Mouse (Mus musculus) lung, embryonic 14.5 days (tissue): ENCODE measurements around the gene Ephb1. TPM values are rescaled to one million over a fixed set of nuclear protein-coding genes. Genes with fewer than 3 reads are reported as not detected.

ENCODE experiments used
- ATAC-seq: fragments of 200-750 bp; cut with Nextera tagmentation; 2 replicates; pipeline ENCODE4 v1.8.0; 2017; ENCODE audit warnings: mild to moderate bottlenecking, moderate TSS enrichment, moderate library complexity; ENCODE audit not compliant: insufficient read depth
- DNase-seq: peaks from one replicate; pipeline ENCODE4 v3.0.0-alpha.2; 2015
- H3K27ac ChIP-seq: fragments of 300-500 bp; sonication (generic); 2 replicates; pipeline ENCODE4 v1.5.1; 2014; ENCODE audit warnings: low read depth, mild to moderate bottlenecking, moderate library complexity
- H3K27me3 ChIP-seq: fragments of 300-500 bp; sonication (generic); 2 replicates; pipeline ENCODE4 v1.6.1; 2014; ENCODE audit warnings: low read length, control low read depth; ENCODE audit not compliant: insufficient read depth
- H3K36me3 ChIP-seq: fragments of 300-500 bp; sonication (generic); 2 replicates; pipeline ENCODE4 v1.6.1; 2014; ENCODE audit warnings: control low read depth; ENCODE audit not compliant: insufficient read depth
- H3K4me1 ChIP-seq: fragments of 300-500 bp; sonication (generic); 2 replicates; pipeline ENCODE4 v1.6.1; 2014; ENCODE audit warnings: antibody characterized with exemption, control low read depth; ENCODE audit not compliant: insufficient read depth
- H3K4me2 ChIP-seq: fragments of 300-500 bp; sonication (generic); 2 replicates; pipeline ENCODE4 v1.6.1; 2014; ENCODE audit warnings: mild to moderate bottlenecking
- H3K4me3 ChIP-seq: fragments of 300-500 bp; sonication (generic); 2 replicates; pipeline ENCODE4 v1.5.1; 2014; ENCODE audit warnings: low read depth, low read length
- H3K9ac ChIP-seq: fragments of 300-500 bp; sonication (generic); 2 replicates; pipeline ENCODE4 v1.6.1; 2014
- H3K9me3 ChIP-seq: fragments of 300-500 bp; sonication (generic); 2 replicates; pipeline ENCODE4 v1.6.1; 2016; ENCODE audit warnings: low read depth, low read length, control low read depth
- CTCF ChIP-seq: IDR thresholded peaks from 2 replicates; pipeline ENCODE4 v1.5.1; 2016; ENCODE audit warnings: antibody characterized with exemption, low read depth
- WGBS: fragments of 180-500 bp; shearing (Covaris S2); extraction: QIAGEN DNeasy Blood & Tissue Kit; methylation state at CpG from one replicate; pipeline ENCODE4 v1.1.7; 2014; 5-methylcytosine and 5-hydroxymethylcytosine counted together
- polyA plus RNA-seq: library from polyadenylated mRNA; unstranded; fragments of >200 nt; fragmentation: Nextera tagmentation; extraction: Ambion mirVana; gene quantifications from 2 replicates; pipeline ENCODE4 v1.2.1, GENCODE M21; 2014

Gene Ephb1
- polyA plus RNA-seq, 1 experiment from 2014 or later: 1.6 TPM

DNA sequence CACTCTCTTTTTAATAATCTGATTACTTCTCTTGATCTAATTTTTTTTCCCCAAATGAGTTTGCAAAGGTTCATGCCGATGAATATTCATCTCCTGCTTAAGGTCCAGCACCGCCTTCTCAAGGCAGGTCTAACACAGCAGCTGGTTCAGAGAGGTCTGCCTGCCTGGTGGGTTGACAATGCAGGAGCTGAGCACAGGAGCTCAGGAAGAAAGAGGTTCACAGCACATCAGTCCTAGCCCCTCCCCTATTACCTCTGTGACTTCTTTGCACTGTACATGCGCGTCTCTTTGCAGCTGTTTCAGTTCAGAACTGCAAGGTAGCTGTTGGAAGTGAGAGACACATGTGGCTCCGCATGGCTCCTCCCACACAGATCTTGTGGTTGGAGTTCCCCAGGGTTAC, 281.1 kb downstream of the Ephb1 start:
- DNase-seq: no peak
- Histone ChIP-seq H3K4me1 (no peaks in the 10 kb centered on the region), H3K27ac (no peak overlapping the region), H3K9ac (no peak overlapping the region), H3K36me3 (no peaks in the 10 kb centered on the region), H3K9me3 (no peaks in the 10 kb centered on the region), H3K4me2 (no peak overlapping the region), H3K27me3 (no peaks in the 10 kb centered on the region), H3K4me3 (no peak overlapping the region)
- no peak for ATAC-seq
- WGBS: 80% methylated on average over 5 of the region's 5 CpGs
- no peak for TF ChIP-seq CTCF

DNA sequence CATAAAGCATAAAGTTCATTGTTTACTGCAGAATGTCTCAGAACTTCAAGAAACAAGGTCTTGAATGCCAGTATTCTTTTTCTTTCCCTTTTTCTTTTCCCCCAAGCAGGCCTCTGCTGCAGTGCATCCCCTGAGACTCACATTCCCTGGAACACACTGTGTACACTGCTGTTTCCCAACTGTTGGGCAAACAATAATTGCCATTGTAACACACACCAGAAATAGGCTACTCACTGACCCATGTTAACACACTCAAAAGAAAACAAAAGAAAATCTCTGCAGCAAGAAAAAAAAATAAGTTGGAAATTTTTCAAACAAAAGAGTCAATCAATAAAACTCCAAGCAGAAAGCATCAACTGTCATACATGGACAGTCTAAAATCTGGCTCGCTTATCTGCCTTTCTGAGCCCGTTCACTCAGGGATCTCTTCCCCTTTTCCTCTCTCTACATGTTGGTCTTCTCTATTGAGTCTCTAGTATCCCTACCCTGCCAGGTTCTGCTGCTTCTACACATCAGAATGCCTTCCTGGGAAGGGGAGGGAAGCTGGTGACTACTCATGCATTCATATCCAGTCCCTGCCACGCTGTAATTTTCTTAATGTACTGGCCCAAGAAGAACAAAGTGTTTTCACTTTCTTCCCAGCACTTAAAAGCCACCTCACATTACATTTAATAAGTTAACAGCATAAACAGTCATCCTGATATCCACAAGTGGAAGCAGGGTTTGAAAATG, 285.2 kb downstream of the Ephb1 start:
- no peaks in the 10 kb centered on the region for H3K27me3 ChIP-seq
- H3K4me3 ChIP-seq: no peak overlapping the region
- no peaks in the 10 kb centered on the region for H3K36me3 ChIP-seq
- no peak for TF ChIP-seq CTCF
- H3K27ac ChIP-seq: no peak overlapping the region
- DNase-seq (no peak), ATAC-seq (no peak)
- no peak overlapping the region for H3K4me2 ChIP-seq
- no peaks in the 10 kb centered on the region for H3K4me1 ChIP-seq
- no peaks in the 10 kb centered on the region for H3K9me3 ChIP-seq
- H3K9ac ChIP-seq: no peak overlapping the region
- WGBS: 76% methylated on average over 3 of the region's 3 CpGs

DNA sequence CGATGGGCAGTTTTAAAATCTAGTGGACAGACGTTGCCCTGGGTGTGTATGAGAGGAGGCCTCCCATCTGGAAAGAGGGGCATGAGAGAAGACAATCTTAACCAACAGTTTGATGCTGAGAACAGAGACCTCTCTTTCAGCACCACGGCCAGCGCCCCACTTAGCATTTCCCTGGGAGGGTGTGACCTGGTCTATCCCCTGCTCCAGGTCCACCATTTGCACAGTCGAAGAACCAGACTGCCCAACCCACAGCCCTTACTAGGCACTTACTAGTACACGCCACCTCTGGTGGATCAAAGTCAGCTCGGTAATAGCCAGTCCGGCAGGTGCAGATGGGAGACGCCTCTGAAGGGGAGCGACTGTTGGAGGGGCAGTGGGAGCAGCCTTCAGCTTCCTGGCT, 287.9 kb downstream of the Ephb1 start:
- no peaks in the 10 kb centered on the region for H3K36me3 ChIP-seq
- no peak overlapping the region for H3K27ac ChIP-seq
- no peak for TF ChIP-seq CTCF
- H3K4me2 ChIP-seq: no peak overlapping the region
- DNase-seq (peak; percentile 82), ATAC-seq (no peak)
- no peaks in the 10 kb centered on the region for H3K27me3 ChIP-seq
- no peak overlapping the region for H3K4me3 ChIP-seq
- H3K9me3 ChIP-seq: no peaks in the 10 kb centered on the region
- no peak overlapping the region for H3K9ac ChIP-seq
- no peaks in the 10 kb centered on the region for H3K4me1 ChIP-seq
- 61% methylated on average over 10 of the region's 10 CpGs for WGBS

DNA sequence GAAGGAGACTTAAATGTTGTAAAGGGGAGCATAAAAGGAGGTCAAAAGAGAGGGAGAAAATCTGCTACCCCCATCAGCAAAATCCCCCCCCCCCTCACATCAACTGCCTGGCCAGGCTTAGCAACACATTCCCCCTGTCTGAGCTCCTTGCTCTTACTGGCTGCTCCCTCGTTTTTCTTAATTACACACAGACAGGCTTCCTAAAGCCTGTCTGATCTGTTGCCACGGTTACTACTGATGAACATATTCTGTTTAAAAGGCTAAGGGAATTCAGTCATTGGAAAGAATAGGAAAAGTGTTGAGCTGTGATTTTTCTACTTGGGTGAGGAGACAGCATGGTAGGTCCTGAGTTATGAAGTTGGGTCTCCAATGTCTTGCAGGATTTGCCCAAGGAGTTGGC, 308.6 kb downstream of the Ephb1 start:
- Histone ChIP-seq H3K4me1 (no peaks in the 10 kb centered on the region), H3K4me3 (no peak overlapping the region), H3K27ac (no peak overlapping the region), H3K9ac (no peak overlapping the region), H3K36me3 (no peaks in the 10 kb centered on the region), H3K27me3 (no peaks in the 10 kb centered on the region), H3K4me2 (no peak overlapping the region), H3K9me3 (no peaks in the 10 kb centered on the region)
- 25% methylated on average over 2 of the region's 2 CpGs for WGBS
- TF ChIP-seq CTCF: no peak
- no peak for DNase-seq
- ATAC-seq: no peak

DNA sequence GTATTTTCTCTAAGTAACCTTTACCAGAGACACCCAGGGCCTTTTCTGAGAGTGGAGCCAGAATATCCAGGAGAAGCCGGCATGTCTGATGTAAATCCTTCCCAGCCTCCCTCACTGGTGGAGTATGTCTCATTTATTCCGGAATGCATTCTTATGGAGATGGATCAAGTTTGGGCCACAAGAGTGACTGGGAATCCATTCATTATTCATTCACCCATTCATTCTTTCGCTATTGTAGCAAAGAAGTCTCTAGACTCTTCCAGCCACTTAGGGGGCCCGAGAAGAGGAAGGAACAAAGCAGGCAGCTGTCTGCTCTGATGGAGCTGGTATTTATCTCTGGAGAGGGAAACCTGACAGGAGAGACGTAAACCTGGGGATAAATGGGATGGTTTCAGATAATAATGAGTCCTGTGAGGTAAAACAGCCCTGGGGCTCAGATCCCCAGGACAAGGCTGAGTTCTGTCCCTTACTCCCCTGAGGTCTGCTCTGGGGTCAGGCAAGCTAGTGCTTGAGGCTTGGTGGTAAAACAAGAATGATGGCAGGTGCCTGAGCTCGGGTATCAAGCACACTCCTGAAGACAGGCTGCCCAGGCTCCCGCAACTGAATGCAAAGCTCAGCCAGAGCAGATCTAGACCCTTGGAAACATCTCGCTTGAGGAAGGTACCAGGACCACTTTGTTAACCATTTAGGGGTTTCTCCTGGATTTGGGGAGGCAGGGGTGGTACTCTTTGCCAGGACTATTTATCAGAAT, 309.2 kb downstream of the Ephb1 start:
- Histone ChIP-seq H3K27me3 (no peaks in the 10 kb centered on the region), H3K4me1 (no peaks in the 10 kb centered on the region), H3K4me2 (no peak overlapping the region), H3K9me3 (no peaks in the 10 kb centered on the region), H3K36me3 (no peaks in the 10 kb centered on the region), H3K9ac (no peak overlapping the region), H3K4me3 (no peak overlapping the region), H3K27ac (no peak overlapping the region)
- ATAC-seq (no peak), DNase-seq (no peak)
- no peak for TF ChIP-seq CTCF
- WGBS: 34% methylated on average over 8 of the region's 8 CpGs

DNA sequence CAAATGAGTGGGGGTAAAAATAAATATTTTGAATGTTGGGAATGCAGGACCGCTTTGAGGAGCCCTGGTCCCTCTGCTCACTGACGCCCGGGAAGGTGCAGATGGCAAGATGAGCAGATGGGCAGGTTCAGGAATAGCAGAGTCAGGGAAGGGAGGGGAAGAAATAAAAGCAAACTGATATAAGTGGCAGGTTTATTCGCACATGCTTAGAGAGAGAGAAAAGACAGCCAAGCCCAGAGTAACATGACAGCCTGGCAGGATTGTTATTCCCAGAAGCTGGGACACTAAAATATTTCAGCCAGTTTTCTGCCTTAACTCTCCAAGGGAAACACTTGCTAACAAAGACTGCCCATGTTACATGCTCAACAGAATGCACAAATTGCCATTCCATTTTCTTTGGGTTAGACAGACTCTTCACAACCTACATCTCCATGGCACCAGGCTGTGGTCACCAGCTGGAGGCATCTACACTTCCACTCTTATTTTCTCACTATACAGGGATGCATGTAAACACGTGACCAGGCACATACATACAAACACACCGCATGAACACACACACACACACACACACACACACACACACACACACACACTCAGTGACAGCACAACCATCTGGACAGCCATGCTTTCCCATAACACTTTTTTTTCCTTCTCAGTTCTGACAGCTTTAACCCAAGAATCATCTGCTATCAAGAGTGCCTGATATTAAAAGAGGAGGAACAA, 315.3 kb downstream of the Ephb1 start:
- ATAC-seq (no peak), DNase-seq (no peak)
- Histone ChIP-seq H3K9ac (no peak overlapping the region), H3K9me3 (no peaks in the 10 kb centered on the region), H3K27me3 (no peaks in the 10 kb centered on the region), H3K36me3 (no peaks in the 10 kb centered on the region), H3K4me1 (no peaks in the 10 kb centered on the region), H3K27ac (no peak overlapping the region), H3K4me3 (no peak overlapping the region), H3K4me2 (no peak overlapping the region)
- WGBS: 43% methylated on average over 6 of the region's 6 CpGs
- TF ChIP-seq CTCF: no peak

DNA sequence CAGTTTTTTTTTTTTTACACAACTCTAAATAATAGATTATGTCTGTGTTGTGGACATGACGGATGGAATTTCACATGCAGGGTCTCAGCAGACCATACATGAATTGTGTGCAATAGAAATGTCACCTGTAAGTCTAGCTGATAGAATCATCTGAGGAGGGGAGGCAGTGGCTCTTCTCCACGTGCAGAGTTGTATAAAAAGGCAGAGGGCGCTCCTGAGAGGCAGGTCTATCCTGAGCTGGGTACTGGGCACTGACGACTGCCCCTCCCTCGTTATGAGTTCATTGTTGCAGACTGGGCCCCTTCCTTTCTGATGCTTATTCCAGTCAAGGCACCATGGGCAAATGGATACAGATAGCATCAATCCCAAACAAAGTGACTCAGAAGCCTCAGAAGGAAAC, 318.4 kb downstream of the Ephb1 start:
- no peaks in the 10 kb centered on the region for H3K9me3 ChIP-seq
- WGBS: 62% methylated on average over 5 of the region's 5 CpGs
- H3K4me2 ChIP-seq: no peak overlapping the region
- H3K4me1 ChIP-seq: no peaks in the 10 kb centered on the region
- no peak for TF ChIP-seq CTCF
- no peaks in the 10 kb centered on the region for H3K27me3 ChIP-seq
- no peak overlapping the region for H3K9ac ChIP-seq
- DNase-seq: no peak
- ATAC-seq: no peak
- no peak overlapping the region for H3K4me3 ChIP-seq
- H3K36me3 ChIP-seq: no peaks in the 10 kb centered on the region
- no peak overlapping the region for H3K27ac ChIP-seq
